Mouse (Mus musculus) neural tube, embryonic 12.5 days (tissue): ENCODE measurements around the gene Pla1a. TPM values are rescaled to one million over a fixed set of nuclear protein-coding genes. Genes with fewer than 3 reads are reported as not detected.

Experiments used
- ATAC-seq: fragments of 200-750 bp; cut with Nextera tagmentation; 2 replicates; pipeline ENCODE4 v1.8.0; 2017; ENCODE audit warnings: low read depth, mild to moderate bottlenecking, moderate TSS enrichment, moderate library complexity; ENCODE audit not compliant: low FRiP score
- H3K27ac ChIP-seq: fragments of 300-500 bp; sonication (generic); 2 replicates; pipeline ENCODE4 v1.5.1; 2016
- H3K27me3 ChIP-seq: fragments of 300-500 bp; sonication (generic); replicated peaks from 2 replicates; pipeline ENCODE4 v1.6.1; 2016; ENCODE audit warnings: mild to moderate bottlenecking
- H3K36me3 ChIP-seq: fragments of 300-500 bp; sonication (generic); 2 replicates; pipeline ENCODE4 v1.6.1; 2016; ENCODE audit warnings: mild to moderate bottlenecking
- H3K4me1 ChIP-seq: fragments of 300-500 bp; sonication (generic); 2 replicates; pipeline ENCODE4 v1.6.1; 2016
- H3K4me2 ChIP-seq: fragments of 300-500 bp; sonication (generic); replicated peaks from 2 replicates; pipeline ENCODE4 v1.6.1; 2016; ENCODE audit warnings: mild to moderate bottlenecking
- H3K4me3 ChIP-seq: fragments of 300-500 bp; sonication (generic); 2 replicates; pipeline ENCODE4 v1.5.1; 2016
- H3K9ac ChIP-seq: fragments of 300-500 bp; sonication (generic); 2 replicates; pipeline ENCODE4 v1.6.1; 2016; ENCODE audit warnings: mild to moderate bottlenecking
- H3K9me3 ChIP-seq: fragments of 300-500 bp; sonication (generic); 2 replicates; pipeline ENCODE4 v1.6.1; 2016; ENCODE audit warnings: mild to moderate bottlenecking
- WGBS: fragments of 180-500 bp; shearing (Covaris S2); methylation state at CpG from one replicate; pipeline ENCODE4 v1.1.7; 2016; 5-methylcytosine and 5-hydroxymethylcytosine counted together
- polyA plus RNA-seq: library from polyadenylated mRNA; unstranded; fragments of >200 nt; fragmentation: Nextera tagmentation; extraction: Ambion mirVana; gene quantifications from 2 replicates; pipeline ENCODE4 v1.2.1, GENCODE M21; 2016

Pla1a gene
- polyA plus RNA-seq, 1 experiment from 2014 or later: 0.28 TPM

DNA sequence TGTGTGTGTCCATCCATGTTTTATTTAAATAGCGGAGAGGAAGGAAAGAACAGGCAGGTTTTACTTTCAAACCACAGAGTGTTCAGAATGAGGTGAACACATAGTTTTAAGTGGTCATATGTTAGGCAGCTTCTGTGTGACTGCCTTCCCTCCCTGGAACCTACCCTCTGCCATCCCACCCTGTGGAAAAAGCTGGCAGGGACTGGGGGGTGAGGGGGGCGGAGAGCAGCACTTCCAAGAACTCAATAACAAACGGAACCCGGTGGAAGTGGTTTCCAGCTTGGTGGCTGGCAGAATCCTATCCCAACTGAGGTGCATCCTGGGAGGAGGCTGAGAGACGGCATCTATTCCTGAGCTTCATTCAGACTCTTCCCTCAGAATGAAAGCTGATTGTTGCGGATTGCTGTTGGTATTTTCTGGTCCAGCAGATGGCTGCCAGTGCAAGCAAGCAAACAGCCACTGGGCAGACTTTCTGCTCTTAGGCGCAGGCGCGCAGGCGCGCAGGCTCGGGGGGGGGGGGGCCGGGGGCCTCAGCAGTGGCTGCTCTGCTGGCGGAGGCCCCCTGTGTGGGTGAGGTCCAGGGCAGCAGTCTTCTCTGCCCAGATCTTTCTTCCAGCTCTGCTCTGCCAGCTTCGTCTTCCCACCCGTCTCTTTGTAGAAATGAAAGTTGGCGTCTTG lies 56.6 kb downstream of the Pla1a start:
- Histone ChIP-seq H3K4me1 (peaks cover 6% of the 10 kb centered on the region; the same call in 1 of the 2 replicates), H3K27ac (no peak overlapping the region)

DNA sequence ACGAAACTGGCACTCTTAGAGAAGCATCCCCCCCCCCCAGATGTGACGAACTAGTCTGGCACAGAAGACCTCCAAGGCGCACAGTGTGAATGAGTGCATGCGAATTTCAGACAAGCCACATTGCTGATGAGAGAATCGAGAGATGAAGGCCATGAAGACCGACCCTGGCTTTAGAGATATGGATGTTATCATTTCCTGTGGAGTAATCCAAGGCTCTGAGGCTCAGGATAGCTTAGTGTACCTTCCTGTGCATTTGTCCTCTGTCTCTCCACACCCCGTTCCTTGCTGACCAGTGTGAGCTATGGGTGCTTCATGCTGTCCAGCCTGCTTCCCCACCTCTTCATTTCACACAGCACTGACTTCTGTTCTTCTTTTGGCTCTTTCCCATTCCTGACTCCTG lies 57.8 kb downstream of the Pla1a start:
- no peak overlapping the region for H3K9ac ChIP-seq

More for the DNA sequence above, 56.6 kb downstream of the Pla1a start:
- peak overlapping the region; percentile 47; the same call in 1 of the 2 replicates for H3K9ac ChIP-seq
- peak overlapping the region; percentile 15; the same call in 1 of the 2 replicates for H3K4me3 ChIP-seq
- H3K27me3 ChIP-seq: no peaks in the 10 kb centered on the region
- peak overlapping the region; percentile 53 for H3K4me2 ChIP-seq
- H3K36me3 ChIP-seq: no peaks in the 10 kb centered on the region
- 40% methylated on average over 17 of the region's 17 CpGs for WGBS
- H3K9me3 ChIP-seq: no peaks in the 10 kb centered on the region
- peak; percentile 83 for ATAC-seq

DNA sequence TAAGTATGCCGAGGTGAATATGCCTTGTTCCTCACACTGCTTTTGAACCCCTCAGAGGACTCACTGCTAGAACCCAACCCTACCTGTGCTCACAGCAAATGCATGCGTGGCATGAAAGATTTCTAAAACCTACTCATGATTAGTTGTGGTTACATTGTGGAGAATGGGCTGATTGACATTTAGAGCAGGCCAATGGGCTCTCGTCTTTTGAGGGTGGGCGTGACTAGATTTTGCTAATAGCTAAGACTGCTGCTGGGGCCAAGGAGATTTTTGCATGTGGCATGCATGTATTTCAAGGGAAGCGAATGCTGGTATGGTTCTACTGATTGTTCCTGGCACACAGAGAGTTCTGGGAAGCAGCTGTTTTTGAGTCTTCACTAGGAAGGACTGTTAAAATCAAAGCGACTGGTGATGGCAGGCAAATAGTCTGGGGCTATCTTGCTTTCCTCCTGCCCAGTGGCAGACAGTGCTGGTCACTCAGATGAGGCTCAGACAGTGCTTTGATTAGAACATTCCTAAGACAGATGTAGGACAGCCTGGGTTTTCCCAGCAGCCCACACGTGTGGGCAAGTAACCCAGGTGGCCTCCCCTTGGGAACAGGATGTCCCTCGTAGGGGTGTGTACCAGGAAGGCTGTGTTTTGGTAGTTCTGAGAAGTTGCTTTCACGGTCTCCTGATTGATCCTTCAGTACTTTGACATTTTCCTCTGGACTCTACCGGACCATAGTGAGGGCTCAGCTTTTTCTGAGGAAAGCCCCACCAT lies 58.4 kb downstream of the Pla1a start:
- no peaks in the 10 kb centered on the region for H3K36me3 ChIP-seq
- H3K4me2 ChIP-seq: 0 out of 2 replicates have a peak overlapping the region, but pooled peaks have one; percentile 9
- H3K27ac ChIP-seq: no peak overlapping the region
- H3K9ac ChIP-seq: no peak overlapping the region
- H3K27me3 ChIP-seq: no peaks in the 10 kb centered on the region
- 84% methylated on average over 10 of the region's 10 CpGs for WGBS
- no peak overlapping the region for H3K4me3 ChIP-seq
- no peak for ATAC-seq
- peaks cover 6% of the 10 kb centered on the region; the same call in 1 of the 2 replicates for H3K4me1 ChIP-seq
- no peaks in the 10 kb centered on the region for H3K9me3 ChIP-seq

More for the DNA sequence above, 57.8 kb downstream of the Pla1a start:
- Histone ChIP-seq H3K4me1 (peaks cover 6% of the 10 kb centered on the region; the same call in 1 of the 2 replicates), H3K4me2 (no peak overlapping the region), H3K27ac (no peak overlapping the region), H3K4me3 (no peak overlapping the region), H3K9me3 (no peaks in the 10 kb centered on the region), H3K27me3 (no peaks in the 10 kb centered on the region), H3K36me3 (no peaks in the 10 kb centered on the region)
- WGBS: 88% methylated on average over 7 of the region's 7 CpGs
- ATAC-seq: no peak

DNA sequence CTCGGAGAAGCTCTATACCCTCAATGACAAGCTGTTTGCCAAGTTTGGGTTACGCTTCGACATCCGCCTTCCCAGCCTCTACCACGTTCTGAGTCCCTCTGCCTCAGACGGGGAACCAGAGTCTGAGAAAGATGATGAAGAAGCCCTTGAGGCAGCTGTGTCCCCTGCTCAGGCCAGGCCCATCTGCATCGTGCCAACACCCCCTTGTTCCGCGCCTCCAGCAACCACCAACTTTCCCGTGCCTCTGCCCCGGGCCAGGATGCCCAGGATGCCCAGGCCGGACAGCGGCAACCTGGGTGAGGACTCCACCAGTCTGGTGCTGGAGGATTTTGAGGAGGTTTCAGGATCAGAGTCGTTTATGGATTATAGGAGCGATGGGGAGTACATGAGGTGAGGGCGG lies 59.0 kb downstream of the Pla1a start:
- no peak for ATAC-seq
- 89% methylated on average over 16 of the region's 16 CpGs for WGBS
- Histone ChIP-seq H3K4me2 (0 out of 2 replicates have a peak overlapping the region, but pooled peaks have one; percentile 9), H3K27me3 (no peaks in the 10 kb centered on the region), H3K36me3 (no peaks in the 10 kb centered on the region), H3K9me3 (no peaks in the 10 kb centered on the region), H3K27ac (no peak overlapping the region), H3K4me1 (peaks cover 6% of the 10 kb centered on the region; the same call in 1 of the 2 replicates), H3K9ac (no peak overlapping the region), H3K4me3 (no peak overlapping the region)

DNA sequence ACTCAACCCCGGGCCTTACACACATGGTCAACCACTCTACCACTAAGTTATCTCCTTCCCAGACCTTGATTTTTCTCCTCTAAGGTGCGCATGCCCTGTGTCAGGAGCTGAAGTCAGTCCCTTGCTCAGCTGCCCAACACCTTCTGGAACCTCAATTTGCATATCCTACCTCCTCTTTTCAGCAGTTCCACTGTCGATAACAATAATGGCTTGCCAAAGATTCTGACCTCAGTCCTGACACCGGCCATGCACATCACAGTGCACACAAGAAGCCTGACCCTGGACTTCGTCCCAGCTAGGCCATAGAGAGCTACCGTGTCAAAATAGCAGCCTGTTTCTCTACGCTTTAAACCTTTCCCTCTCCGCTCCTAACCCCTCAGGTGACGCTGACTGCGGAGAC lies 59.5 kb downstream of the Pla1a start:
- WGBS: 86% methylated on average over 10 of the region's 10 CpGs
- H3K4me3 ChIP-seq: no peak overlapping the region
- ATAC-seq: no peak
- H3K4me1 ChIP-seq: peaks cover 6% of the 10 kb centered on the region; the same call in 1 of the 2 replicates
- H3K9me3 ChIP-seq: no peaks in the 10 kb centered on the region
- no peak overlapping the region for H3K4me2 ChIP-seq
- no peaks in the 10 kb centered on the region for H3K27me3 ChIP-seq
- no peak overlapping the region for H3K9ac ChIP-seq
- H3K36me3 ChIP-seq: no peaks in the 10 kb centered on the region
- no peak overlapping the region for H3K27ac ChIP-seq

DNA sequence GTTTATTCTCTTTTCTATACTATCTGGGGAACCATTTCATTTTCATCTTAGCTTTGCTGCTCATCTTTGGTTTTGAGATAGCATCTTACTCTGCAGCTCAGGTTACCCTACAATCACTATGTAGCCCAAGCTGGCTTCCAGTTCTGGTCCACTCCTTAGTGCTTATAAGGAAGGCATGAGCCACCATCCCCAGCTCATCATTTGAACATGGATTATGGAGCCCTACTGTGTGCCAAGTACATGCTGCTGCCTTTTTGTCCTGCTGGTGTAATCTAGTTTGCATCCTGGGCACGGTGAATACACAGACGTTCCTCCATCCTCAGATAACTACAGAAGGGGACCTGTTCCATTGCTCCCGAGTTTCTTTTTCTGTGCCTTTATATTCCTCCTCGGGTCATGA lies 60.1 kb downstream of the Pla1a start:
- H3K4me1 ChIP-seq: peaks cover 6% of the 10 kb centered on the region; the same call in 1 of the 2 replicates
- H3K27me3 ChIP-seq: no peaks in the 10 kb centered on the region
- no peaks in the 10 kb centered on the region for H3K9me3 ChIP-seq
- no peaks in the 10 kb centered on the region for H3K36me3 ChIP-seq
- WGBS: 86% methylated on average over 4 of the region's 4 CpGs
- no peak overlapping the region for H3K4me3 ChIP-seq
- H3K4me2 ChIP-seq: no peak overlapping the region
- no peak overlapping the region for H3K27ac ChIP-seq
- H3K9ac ChIP-seq: no peak overlapping the region
- ATAC-seq: no peak

DNA sequence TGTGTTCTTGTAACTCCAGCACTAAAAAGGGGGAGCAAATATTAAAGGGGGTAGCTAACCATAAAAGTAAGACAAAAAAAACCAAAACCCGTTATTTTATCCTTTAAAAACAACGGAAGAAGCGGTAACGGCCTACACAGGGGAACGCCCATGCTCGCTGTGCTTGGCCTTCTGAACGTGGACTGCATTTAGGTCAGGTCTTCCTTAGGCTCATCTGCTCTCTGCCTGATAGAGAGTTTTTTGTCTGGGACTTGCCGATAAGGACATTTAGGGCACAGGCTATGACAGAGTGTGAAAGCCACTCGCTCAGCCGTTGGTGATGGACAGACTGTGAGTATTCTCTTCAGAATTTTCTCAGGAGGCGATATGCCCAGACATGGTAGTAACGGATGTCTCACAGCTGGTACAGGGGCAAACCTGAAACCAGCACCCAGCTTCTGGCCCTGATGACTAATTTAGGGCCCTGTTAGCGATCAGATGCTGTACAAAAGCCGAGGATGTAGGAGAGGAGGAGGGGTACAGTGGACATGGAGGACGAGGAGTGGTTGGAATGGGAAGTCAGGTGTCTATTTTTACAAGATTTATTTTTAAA lies 61.1 kb downstream of the Pla1a start:
- H3K4me1 ChIP-seq: peaks cover 6% of the 10 kb centered on the region; the same call in 1 of the 2 replicates
- no peak overlapping the region for H3K27ac ChIP-seq
- H3K27me3 ChIP-seq: no peaks in the 10 kb centered on the region
- H3K9me3 ChIP-seq: no peaks in the 10 kb centered on the region
- WGBS: 88% methylated on average over 15 of the region's 15 CpGs
- H3K4me2 ChIP-seq: no peak overlapping the region
- H3K36me3 ChIP-seq: no peaks in the 10 kb centered on the region
- ATAC-seq: no peak
- no peak overlapping the region for H3K4me3 ChIP-seq
- no peak overlapping the region for H3K9ac ChIP-seq

DNA sequence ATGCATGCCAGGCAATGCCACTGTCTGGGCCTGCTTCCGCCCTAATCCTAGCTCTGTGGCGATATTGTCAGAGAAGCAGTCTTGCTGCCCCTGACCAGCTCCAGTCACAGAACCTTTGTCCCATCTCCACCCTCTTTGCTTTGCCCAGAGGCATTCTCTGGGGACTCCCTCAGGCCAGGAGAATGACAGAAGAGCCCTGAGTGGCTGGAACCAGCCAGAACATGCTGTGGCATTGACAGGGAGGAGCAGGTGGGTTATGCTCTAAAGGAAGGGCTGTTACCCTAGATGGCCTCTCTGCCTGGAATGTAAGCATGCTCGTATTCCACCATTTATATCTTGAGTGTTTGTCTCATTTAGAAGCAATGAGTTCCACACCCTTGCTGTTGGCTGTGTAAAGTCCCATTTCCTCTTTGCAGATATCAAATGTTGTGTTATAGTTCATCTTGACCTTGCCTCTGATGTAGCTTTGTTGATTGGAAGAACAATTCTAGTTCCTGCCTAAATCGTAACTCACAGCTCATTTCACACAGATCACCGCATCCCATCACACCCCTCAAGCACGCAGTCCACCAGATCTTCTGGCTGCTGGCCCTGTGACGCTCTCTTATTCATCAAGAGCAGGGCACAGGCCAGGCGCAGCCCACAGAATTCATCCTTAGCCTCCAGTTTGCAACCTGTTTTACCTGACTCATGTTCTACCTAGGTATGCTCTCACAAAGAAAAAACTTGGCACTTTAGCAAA lies 62.1 kb downstream of the Pla1a start:
- 85% methylated on average over 8 of the region's 8 CpGs for WGBS
- ATAC-seq: no peak
- H3K36me3 ChIP-seq: no peaks in the 10 kb centered on the region
- no peaks in the 10 kb centered on the region for H3K4me1 ChIP-seq
- no peaks in the 10 kb centered on the region for H3K9me3 ChIP-seq
- H3K4me3 ChIP-seq: no peak overlapping the region
- no peak overlapping the region for H3K9ac ChIP-seq
- no peak overlapping the region for H3K4me2 ChIP-seq
- H3K27ac ChIP-seq: no peak overlapping the region
- no peaks in the 10 kb centered on the region for H3K27me3 ChIP-seq

DNA sequence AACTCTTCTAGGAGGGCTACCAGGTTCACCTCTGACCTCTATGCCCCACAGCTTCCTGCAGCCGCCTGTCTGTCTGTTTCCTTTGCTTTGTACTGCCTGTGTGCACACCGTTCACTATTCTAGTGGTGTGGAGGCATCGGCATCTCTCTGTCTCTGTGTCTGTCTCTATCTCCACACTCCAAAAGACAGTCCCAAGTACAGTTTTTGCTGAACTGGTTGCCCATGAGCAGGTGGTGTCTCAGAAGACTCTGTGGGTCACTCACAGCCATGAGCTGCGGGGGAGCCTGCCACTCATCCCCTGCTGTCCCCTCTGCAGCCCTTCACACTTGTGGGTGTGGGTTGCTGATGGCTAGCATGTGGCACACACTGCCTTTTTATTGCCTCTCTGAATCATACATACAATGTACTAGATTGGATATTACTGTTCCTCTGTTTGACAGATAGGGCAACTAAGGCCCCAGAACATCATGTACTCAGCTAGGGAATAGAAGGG lies 62.9 kb downstream of the Pla1a start:
- Histone ChIP-seq H3K4me3 (no peak overlapping the region), H3K9ac (no peak overlapping the region), H3K36me3 (no peaks in the 10 kb centered on the region), H3K9me3 (no peaks in the 10 kb centered on the region), H3K4me2 (no peak overlapping the region), H3K4me1 (no peaks in the 10 kb centered on the region), H3K27me3 (no peaks in the 10 kb centered on the region), H3K27ac (no peak overlapping the region)
- 86% methylated on average over 4 of the region's 4 CpGs for WGBS
- ATAC-seq: no peak

DNA sequence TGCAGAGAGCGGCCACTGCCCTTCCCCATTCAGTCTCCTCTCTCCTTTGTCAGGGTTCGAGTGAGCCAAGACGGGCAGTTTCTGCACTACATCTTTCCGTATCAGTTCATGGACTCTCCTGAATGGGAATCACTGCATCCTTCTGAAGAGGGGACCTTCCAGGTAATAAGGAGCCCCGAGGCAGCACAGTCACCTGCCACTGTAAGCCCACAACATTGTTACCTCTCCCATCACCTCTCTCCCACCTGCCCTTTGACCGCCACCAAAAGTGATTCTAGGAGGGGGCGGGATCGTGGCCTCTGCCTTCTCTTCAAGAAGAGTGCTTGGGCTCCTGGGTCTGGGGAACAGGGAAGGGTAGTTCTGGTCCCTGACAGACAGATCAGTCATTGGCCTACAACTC lies 63.5 kb downstream of the Pla1a start:
- Histone ChIP-seq H3K27me3 (no peaks in the 10 kb centered on the region), H3K4me3 (no peak overlapping the region), H3K36me3 (no peaks in the 10 kb centered on the region), H3K27ac (no peak overlapping the region), H3K4me2 (no peak overlapping the region), H3K9me3 (no peaks in the 10 kb centered on the region), H3K9ac (no peak overlapping the region), H3K4me1 (no peaks in the 10 kb centered on the region)
- no peak for ATAC-seq
- WGBS: 87% methylated on average over 8 of the region's 8 CpGs

DNA sequence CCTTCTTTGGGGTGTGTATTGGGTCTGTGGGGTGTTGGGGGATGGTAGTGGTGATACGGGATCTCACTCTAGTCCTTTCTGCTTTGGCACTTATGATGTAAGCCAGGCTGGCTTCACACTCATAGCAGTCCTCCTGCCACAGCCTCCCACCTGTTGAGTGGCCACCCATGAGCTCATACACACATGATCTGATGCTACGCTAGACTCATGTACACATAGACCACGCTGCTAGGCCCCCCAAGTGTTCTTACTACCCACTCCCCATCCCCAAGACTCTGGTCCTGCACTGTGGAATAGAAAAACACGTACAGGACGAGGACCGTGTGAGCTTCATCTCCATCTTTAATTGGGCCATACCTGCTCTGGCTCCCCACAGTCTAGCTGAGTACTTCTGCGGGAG lies 63.9 kb downstream of the Pla1a start:
- no peak overlapping the region for H3K9ac ChIP-seq
- no peak overlapping the region for H3K27ac ChIP-seq
- no peak overlapping the region for H3K4me2 ChIP-seq
- WGBS: 86% methylated on average over 7 of the region's 7 CpGs
- H3K9me3 ChIP-seq: no peaks in the 10 kb centered on the region
- no peaks in the 10 kb centered on the region for H3K27me3 ChIP-seq
- no peaks in the 10 kb centered on the region for H3K36me3 ChIP-seq
- ATAC-seq: no peak
- no peak overlapping the region for H3K4me3 ChIP-seq
- no peaks in the 10 kb centered on the region for H3K4me1 ChIP-seq

DNA sequence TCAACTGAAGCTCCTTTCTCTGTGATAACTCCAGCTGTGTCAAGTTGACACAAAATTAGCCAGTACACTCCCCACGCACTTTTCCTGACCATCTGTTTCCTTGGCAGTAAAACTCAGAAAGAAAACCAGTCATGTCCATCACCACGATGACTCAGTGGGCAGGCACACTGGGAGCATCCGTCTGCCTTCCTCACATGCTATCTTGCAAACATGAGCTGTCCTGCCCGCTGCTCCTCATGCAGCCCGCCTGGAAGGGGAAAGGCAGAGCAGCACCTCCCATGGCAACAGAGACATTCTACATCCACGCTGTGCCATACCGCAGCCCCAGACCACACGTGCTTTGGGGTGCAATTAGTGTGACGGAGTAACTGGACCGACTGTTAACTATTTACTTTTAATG lies 64.6 kb downstream of the Pla1a start:
- Histone ChIP-seq H3K4me3 (no peak overlapping the region), H3K36me3 (no peaks in the 10 kb centered on the region), H3K27me3 (no peaks in the 10 kb centered on the region), H3K9me3 (no peaks in the 10 kb centered on the region), H3K9ac (no peak overlapping the region), H3K4me2 (no peak overlapping the region), H3K4me1 (no peaks in the 10 kb centered on the region), H3K27ac (no peak overlapping the region)
- 70% methylated on average over 10 of the region's 10 CpGs for WGBS
- no peak for ATAC-seq
